Mouse (Mus musculus) pancreas, adult 10 weeks (tissue): Measurements from ENCODE around the gene Tmprss11f. TPM values are rescaled to one million over a fixed set of nuclear protein-coding genes. Genes with fewer than 3 reads are reported as not detected.

Experiments
- polyA plus RNA-seq: library from polyadenylated mRNA; stranded (reverse); fragments of 350-450 nt; fragmentation: Illumina TruSeq; extraction: RNeasy Lipid Tissue Mini Kit (QIAGEN cat#74804); gene quantifications from one replicate; pipeline ENCODE4 v1.2.3, GENCODE M21; 2015; ENCODE audit warnings: low read depth, low replicate concordance; ENCODE audit not compliant: insufficient read depth

Gene Tmprss11f
- not detected for polyA plus RNA-seq

DNA sequence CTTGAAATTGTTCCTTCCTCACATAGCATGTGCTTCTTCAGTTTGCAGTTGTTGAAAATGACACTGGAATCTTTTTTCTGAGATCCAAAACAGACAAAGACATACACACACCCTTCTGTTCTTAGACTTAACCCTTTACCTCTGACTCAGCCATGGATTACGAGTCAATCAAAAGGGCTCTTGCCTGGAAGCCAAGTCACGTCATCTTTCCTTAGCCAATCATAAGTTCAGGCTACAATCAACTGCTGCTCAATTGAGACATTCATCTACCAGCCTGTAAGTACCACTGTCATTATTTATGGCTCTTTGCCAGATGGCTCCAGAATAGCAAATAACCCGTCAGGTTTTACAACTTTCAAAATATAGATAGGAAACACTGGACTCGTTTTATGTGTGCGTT is at the start of gene Tmprss11f:
TSS of gene Tmprss11f (minus strand) at position 101 of the 400 bp plus-strand sequence.

DNA sequence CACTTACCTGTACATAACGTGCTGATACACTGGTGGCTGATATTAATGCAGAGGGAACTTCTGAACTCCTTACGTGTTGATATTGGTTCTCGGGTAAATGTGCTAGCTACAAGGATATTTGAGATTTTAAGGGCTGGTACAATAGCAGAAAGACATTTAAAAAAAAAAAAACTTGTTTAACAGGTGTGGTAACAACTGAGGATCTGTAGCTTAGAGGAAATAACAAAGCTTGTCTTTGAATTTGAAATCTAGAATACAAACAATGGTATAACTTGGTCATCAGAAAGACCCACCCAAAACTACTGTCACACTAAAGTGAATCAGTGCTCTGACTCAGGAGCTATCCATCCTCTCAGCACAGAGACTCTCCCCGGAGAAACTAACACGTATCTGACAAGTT is 44.0 kb upstream of the Tmprss11f start, which contains the start of gene Tmprss11b:
TSS of gene Tmprss11b (minus strand) at position 101 of the 400 bp plus-strand sequence.

DNA sequence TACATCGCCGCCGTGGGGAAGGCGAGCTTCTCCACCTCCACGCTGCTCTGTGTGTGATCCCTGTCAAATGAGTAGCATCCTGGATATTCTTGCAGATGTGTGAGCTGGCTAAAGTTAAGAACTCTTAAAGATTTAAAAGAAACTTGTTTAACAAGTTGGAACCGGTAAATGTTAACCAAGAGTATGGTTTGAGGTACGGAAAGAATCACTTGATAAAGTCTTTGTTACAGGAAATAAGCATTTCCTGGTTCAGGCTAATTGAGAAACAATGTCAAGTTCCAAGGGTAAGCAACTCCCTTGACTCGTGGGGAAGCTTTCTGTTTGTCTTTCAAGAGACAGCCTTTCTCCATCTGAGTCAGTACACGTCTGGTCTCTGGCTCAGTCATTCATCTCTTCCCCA is 113.7 kb downstream of the Tmprss11f start, which contains the start of gene Tmprss11g:
TSS of gene Tmprss11g (minus strand) at position 101 of the 400 bp plus-strand sequence.

Other genes with a start within 250 kb of the Tmprss11f start
- gene Tmprss11a, start 163.4 kb downstream of the Tmprss11f start, polyA plus RNA-seq: not detected
- gene Tmprss11g, start 113.8 kb downstream of the Tmprss11f start, polyA plus RNA-seq: not detected
- gene Tmprss11b, start 43.9 kb upstream of the Tmprss11f start, polyA plus RNA-seq: not detected
- gene Tmprss11e, start 113.4 kb upstream of the Tmprss11f start, polyA plus RNA-seq: not detected
- gene Ythdc1, start 171.8 kb upstream of the Tmprss11f start, polyA plus RNA-seq: 27.8 TPM